Mouse (Mus musculus): ENCODE results near the gene 4933417A18Rik.
"Not testable (repeated sequence)": the region's sequence is repeated elsewhere in the genome, so short reads cannot be mapped to it uniquely, and the experiment has no call there.

The 4933417A18Rik gene

DNA sequence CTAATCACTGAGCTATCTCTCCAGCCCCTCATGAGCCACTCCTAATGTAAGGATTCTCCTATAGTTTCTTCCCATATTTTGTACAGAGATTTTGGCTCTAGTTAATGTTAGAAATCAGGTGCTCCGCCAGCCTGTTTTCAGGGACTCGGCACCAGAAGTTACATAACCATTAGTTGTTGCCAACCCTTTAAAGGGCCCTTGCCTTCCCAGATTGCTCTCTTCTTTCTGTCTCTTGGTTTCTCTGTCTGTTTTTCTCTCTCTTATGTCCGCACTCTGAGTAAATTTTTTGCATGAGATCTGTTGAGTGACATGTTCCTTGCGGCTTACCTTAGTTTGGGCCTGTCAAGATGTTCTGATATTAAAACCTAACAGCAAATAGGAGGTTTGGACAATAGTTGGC, 51.9 kb downstream of the 4933417A18Rik start:
- DNase-seq = no peak

DNA sequence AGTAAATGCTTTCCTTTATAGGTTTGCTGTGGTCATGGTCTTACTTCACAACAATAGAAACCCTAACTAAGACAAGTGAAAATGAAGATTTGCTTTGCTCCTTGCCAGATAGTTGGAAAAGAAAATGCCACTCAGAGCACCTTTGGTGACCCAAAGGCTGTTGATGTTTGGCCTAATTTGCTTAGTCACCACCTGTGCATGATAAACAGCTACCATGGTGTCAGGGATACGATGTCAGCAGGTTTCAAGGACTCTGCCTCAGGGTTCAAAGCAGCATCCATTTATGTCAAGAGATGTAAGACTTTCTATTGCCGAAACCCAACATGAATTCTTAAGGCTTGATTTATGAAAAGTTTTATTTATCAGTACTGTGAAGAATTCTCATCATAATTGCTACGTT, 53.2 kb downstream of the 4933417A18Rik start:
- DNase-seq = no peak

DNA sequence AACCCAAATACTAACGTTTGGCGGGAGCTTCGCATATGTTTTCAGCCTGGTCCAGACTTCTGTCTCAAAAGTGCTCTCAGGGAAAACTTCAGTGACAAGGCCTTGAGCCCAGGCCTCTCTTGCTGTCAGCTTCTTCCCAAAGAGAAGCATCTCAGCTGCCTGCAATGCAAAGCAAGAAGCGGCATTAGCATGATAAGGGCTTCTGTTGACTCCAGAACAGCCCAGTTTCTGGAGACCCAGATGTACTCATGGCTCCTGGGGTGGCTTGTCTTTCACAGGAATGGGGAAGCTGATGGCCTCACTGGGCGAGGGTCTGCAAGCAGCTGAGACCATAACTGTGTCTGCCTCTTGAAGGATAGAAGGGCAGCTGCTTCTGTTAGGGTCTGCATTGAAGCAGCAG, 54.4 kb downstream of the 4933417A18Rik start:
- DNase-seq = not testable (repeated sequence)

DNA sequence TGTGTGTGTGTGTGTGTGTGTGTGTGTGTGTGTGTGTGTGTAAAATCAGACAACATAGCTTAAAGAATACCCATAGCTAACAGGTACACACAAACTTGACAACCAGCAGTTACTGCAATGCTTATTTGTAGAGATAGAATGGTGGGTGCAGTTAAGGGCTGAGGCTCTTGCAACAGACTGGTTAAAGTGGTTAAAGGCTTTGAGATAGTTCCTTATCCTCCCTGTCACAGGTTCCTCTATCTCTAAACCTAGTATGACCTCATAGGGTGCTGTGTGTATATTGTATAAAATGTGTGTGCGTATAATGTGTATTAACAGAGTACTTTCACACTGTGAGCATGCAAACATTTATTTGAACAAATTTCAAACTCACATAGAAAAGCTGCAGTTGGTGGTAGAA, 59.3 kb downstream of the 4933417A18Rik start:
- not testable (repeated sequence) for DNase-seq

DNA sequence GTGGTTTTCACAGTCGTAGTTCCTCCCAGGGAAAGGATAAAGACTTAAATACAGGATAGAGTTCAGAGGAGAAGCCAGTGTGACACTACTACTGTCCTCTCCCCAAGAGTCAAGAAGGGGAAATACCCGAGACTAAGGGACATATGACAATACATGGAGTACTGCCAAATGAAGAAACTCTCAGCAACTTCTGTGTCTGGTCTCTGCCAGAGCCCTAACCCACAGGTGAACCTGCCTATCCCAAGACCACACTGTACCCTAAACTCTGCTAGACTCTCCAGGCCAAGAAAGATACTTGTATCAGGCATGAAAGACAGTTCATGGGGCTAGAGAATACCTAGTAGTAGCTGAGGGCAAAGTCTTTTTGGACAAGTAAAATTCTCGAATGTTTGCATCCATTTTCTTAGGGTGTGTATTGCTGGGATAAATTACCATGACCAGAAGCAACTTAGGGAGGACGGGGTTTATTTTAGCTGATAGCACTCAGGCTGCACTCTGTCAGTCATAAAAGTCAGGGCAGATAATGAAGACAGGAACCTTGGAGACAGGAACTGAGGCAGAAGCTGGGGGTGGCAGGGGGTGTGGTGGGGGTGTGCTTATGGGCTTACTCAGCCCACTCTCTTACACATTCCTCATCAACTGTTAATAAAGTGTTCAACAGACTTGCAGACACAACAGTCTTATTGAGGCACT, 67.5 kb downstream of the 4933417A18Rik start:
- no peak for DNase-seq

DNA sequence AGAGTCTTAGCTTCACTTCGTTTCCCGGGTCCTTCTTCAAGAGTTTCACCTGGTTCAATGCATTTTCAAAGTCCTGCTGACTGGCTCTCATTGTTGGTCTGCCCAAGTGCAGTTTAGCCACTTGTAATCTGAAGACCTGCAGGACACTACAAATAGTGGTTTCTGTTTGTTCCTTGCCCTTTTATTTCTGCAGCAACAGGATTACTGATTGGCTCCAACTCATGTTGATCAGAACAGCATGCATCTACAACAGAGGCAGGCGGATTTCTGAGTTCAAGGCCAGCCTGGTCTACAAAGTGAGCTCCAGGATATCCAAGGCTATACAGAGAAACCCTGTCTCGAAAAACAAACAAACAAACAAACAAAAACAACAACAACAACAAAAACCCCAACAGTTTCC, 68.9 kb downstream of the 4933417A18Rik start:
- DNase-seq = no peak

DNA sequence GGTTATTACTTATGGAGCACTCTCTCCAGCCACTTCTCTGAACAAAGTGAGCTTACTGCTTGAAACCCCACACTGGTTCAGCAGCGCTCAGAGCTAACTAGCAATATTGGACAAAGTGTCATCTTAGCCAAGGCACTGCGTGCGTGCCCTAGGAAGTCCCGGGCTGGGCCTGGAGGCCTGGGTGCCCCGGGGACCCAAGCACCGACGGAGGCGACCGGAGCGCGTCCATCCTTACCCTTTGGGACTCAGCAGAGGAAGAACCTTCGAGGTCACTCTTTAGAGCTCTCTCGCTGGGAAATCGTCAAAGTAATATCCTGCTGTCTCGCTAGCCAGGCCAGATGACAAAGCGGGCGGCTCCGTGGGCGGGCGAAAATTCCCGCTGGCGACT, 69.4 kb downstream of the 4933417A18Rik start:
- DNase-seq = no peak

DNA sequence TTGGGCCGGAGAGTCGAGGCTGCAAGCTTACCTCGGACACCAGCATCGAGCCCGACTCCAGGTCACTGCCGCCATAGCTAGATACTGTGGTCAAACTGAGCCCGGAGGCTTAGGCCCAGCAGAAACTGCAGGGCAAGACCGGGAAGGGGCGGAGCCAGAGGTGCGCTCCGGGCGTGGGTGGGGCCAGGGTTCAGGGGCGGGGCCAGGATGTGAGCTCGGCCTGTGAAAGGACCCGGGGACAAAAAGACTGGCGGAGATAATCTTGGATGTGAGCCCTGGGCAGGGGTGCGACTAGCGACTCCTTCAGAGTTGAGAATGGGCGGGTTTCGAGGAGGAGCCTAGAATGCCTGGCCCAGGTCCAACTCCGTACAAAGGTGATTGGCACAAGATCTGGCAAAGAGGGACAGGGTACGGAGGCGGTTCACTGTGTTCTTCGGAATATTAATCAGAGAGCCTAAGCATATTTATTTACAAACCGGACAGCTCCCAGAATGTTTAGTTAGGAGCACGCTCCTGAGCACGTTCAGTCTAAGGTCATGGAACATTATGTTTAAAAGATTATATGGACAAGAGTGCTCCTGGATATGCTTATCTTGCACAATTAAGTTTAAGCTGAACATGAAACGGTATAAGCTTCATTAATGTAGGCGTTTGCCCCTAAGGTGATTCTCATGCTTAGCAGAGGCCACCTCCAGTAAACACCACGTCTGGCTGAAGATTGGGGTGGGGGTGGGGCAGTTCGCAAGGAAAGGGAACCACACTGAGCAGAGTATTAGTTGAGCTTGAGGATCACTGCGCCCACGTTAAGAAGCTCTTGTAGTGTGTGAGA, 70.0 kb downstream of the 4933417A18Rik start:
- peak; percentile 83 for DNase-seq

DNA sequence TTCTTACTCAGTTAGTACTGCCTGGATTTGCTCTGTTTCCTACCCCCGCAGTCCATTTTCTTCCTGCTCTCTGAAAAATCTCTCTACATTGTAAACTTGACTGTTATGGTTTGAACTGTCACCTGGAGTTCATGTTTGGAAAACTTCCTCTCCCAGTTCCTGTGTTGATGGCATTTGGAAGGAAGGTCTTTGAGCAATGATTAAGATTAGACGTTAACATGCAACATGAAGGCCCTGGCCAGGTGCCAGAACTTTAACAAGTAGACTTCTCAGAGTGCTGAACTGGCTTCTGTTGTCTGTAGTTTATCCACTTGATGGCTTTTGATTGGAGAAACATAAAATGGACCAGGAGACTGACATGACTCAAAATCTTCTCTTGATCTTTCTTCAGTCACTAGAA, 71.7 kb downstream of the 4933417A18Rik start:
- no peak for DNase-seq

All from right cerebral cortex, postnatal 25 days (tissue).